Mouse (Mus musculus) gastrocnemius, postnatal 25 days (tissue): ENCODE data around the gene Tfap2c. TPM values are rescaled to one million over a fixed set of nuclear protein-coding genes. Genes with fewer than 3 reads are reported as not detected.

Experiments
- total RNA-seq, 2 experiments: library from RNA; stranded (reverse); gene quantifications; 1 replicate in 1 of 2; 2 replicates in 1 of 2; pipeline ENCODE4 v1.2.3; 2021

The Tfap2c gene
- total RNA-seq, 2 experiments from 2014 or later, result not detected

Other genes starting within 250 kb of the Tfap2c start
- 1 to 10 TPM; 3.2 to 3.4 TPM for gene Fam210b, start 204.0 kb upstream of the Tfap2c start, total RNA-seq
- 1 to 10 TPM; 3.3 to 3.6 TPM for gene Aurka, start 179.1 kb upstream of the Tfap2c start, total RNA-seq
- 10 to 100 TPM; 13.2 to 16.3 TPM for gene Cstf1, start 178.9 kb upstream of the Tfap2c start, total RNA-seq
- gene Cass4, start 155.8 kb upstream of the Tfap2c start, total RNA-seq, result under 1 TPM; 0.23 to 0.27 TPM
- 10 to 100 TPM; 28.4 to 29.4 TPM for gene Rtf2, start 109.0 kb upstream of the Tfap2c start, total RNA-seq
- gene Gcnt7, start 91.0 kb upstream of the Tfap2c start, total RNA-seq, result not detected
- under 1 TPM; 0.40 to 0.56 TPM for gene Fam209, start 77.1 kb upstream of the Tfap2c start, total RNA-seq